Mouse (Mus musculus): Measurements from ENCODE around the gene Cog7. TPM values are rescaled to one million over a fixed set of nuclear protein-coding genes. Genes with fewer than 3 reads are reported as not detected.
A peak's percentile ranks its signal among the peaks of the same experiment; 100 is the strongest.

The Cog7 gene
- polyA plus RNA-seq, 1 experiment from 2014 or later: 23.0 TPM

DNA sequence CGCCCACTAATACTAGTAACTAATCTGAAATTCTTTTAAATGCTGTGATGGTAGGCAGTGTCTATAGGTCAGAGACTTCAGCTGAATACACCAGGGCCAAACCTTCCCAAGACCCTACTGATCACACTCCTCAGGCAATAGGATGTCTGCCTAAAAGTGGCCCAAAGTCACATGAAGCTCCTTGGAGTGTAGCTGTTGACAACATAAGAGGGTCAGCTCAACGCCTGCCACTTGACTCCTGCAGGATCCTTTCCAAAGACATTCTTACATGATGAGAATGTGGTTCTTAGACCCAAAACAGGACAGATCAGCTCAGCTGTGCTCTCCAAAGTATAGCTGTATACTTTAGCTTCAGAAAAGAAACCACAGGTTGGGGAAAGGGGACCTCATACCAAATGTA is 39.1 kb downstream of the Cog7 start:
- Histone ChIP-seq H3K9me3 (no peaks in the 10 kb centered on the region), H3K27ac (replicated peaks) (no peak overlapping the region), H3K4me3 (no peak overlapping the region), H3K36me3 (replicated peaks) (peaks cover 25% of the 10 kb centered on the region), H3K4me1 (0 out of 2 replicates have a peak, but pooled peaks cover 3% of the 10 kb centered on the region), H3K27me3 (replicated peaks; ENCODE audit: low read depth, poor library complexity, severe bottlenecking) (no peaks in the 10 kb centered on the region)
- no peak for DNase-seq (ENCODE audit: low spot score)
- 94% methylated on average over 2 of the region's 2 CpGs for WGBS

DNA sequence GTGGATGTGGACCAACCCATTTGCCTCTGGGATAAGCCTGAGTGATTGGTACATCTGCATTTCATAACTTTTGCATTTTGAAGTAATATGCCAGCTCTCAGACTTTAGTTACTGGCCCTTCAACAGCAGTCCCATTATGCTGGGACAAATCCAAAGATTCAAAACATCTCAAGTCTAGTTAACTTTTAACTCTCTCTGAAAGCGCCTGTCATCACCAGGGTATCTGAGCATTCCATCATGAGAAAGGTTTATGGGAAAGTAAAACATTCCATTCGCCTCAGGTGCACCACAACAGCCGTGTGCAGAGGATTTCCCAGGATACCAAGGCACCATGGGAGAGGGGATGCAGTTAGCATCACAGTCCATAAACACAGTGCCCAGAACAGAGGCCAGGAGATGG is 39.9 kb downstream of the Cog7 start:
- Histone ChIP-seq H3K9me3 (no peaks in the 10 kb centered on the region), H3K4me1 (0 out of 2 replicates have a peak, but pooled peaks cover 3% of the 10 kb centered on the region), H3K36me3 (replicated peaks) (peaks cover 30% of the 10 kb centered on the region), H3K4me3 (no peak overlapping the region), H3K27me3 (replicated peaks; ENCODE audit: low read depth, poor library complexity, severe bottlenecking) (no peaks in the 10 kb centered on the region), H3K27ac (replicated peaks) (no peak overlapping the region)
- WGBS: 89% methylated on average over 3 of the region's 3 CpGs
- no peak for DNase-seq (ENCODE audit: low spot score)

DNA sequence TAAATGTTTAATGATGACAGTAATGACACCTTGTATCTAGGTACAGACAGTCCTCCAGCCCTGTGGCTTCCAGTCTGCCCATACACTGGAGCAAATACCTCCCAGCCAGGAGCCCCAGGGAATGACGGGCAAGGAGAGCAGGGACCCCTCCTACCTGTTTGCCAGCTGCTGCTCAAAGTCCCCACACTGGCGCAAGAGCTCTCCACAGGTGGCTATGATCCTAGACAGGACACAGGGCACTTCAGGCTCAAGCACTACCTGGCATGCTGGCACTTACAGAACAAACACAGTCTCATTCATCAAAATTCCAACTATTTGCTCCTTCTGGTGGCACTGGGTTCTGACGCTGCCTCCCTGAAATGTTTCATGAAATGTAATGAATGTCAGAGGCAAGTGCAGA is 40.5 kb downstream of the Cog7 start:
- WGBS: 90% methylated on average over 3 of the region's 3 CpGs
- no peak for DNase-seq (ENCODE audit: low spot score)
- no peaks in the 10 kb centered on the region for H3K27me3 ChIP-seq (replicated peaks; ENCODE audit: low read depth, poor library complexity, severe bottlenecking)
- 0 out of 2 replicates have a peak, but pooled peaks cover 3% of the 10 kb centered on the region for H3K4me1 ChIP-seq
- H3K9me3 ChIP-seq: no peaks in the 10 kb centered on the region
- no peak overlapping the region for H3K27ac ChIP-seq (replicated peaks)
- H3K36me3 ChIP-seq (replicated peaks): peaks cover 33% of the 10 kb centered on the region
- H3K4me3 ChIP-seq: no peak overlapping the region

DNA sequence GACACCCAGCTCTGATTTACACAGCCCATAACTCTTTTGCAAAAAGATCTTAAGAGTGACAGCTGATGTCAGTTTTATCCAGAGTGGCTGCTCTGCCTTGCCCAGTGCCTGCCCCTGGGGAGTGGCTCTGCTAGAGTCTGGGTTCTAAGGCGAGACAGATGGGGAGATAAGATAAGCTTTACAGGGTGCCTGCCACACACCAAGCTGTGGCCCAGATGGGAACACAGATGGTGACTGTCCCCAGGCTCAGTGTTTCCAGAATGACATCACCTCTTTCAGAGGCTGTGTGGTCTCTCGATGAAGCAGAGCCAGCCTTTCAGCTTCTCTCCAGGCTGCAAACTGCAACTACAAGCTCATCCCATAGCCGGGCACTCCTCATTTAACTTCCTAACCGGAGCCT is 41.8 kb downstream of the Cog7 start:
- DNase-seq (ENCODE audit: low spot score): peak; percentile 15
- no peak overlapping the region for H3K27ac ChIP-seq (replicated peaks)
- 64% methylated on average over 4 of the region's 4 CpGs for WGBS

DNA sequence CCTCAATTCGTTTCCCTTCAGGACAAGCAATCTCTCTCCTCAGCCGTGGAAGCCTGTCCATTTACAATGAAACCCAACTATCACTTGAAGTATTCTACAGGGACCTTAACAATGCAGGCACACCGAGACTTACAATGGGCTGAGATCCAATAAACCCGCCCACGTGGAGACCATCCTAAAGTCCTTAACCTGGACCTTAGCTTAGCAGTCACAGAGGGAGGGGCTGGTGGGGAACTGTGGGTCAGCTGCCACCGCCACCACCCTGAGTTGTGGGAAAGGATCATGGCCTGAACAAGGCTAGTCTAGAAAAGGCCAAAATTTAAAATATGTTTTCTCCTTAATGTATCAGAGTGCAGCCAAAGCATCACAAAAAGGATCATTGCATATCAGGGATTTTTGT is 42.3 kb downstream of the Cog7 start:
- Histone ChIP-seq H3K4me1 (0 out of 2 replicates have a peak, but pooled peaks cover 3% of the 10 kb centered on the region), H3K27me3 (replicated peaks; ENCODE audit: low read depth, poor library complexity, severe bottlenecking) (no peaks in the 10 kb centered on the region), H3K27ac (replicated peaks) (no peak overlapping the region), H3K4me3 (no peak overlapping the region), H3K36me3 (replicated peaks) (peaks cover 42% of the 10 kb centered on the region), H3K9me3 (no peaks in the 10 kb centered on the region)
- DNase-seq (ENCODE audit: low spot score): no peak
- 77% methylated on average over 6 of the region's 6 CpGs for WGBS

More for the DNA sequence above, 41.8 kb downstream of the Cog7 start:
- no peak overlapping the region for H3K4me3 ChIP-seq
- H3K9me3 ChIP-seq: no peaks in the 10 kb centered on the region
- peaks cover 41% of the 10 kb centered on the region for H3K36me3 ChIP-seq (replicated peaks)
- H3K27me3 ChIP-seq (replicated peaks; ENCODE audit: low read depth, poor library complexity, severe bottlenecking): no peaks in the 10 kb centered on the region
- 0 out of 2 replicates have a peak, but pooled peaks cover 3% of the 10 kb centered on the region for H3K4me1 ChIP-seq

DNA sequence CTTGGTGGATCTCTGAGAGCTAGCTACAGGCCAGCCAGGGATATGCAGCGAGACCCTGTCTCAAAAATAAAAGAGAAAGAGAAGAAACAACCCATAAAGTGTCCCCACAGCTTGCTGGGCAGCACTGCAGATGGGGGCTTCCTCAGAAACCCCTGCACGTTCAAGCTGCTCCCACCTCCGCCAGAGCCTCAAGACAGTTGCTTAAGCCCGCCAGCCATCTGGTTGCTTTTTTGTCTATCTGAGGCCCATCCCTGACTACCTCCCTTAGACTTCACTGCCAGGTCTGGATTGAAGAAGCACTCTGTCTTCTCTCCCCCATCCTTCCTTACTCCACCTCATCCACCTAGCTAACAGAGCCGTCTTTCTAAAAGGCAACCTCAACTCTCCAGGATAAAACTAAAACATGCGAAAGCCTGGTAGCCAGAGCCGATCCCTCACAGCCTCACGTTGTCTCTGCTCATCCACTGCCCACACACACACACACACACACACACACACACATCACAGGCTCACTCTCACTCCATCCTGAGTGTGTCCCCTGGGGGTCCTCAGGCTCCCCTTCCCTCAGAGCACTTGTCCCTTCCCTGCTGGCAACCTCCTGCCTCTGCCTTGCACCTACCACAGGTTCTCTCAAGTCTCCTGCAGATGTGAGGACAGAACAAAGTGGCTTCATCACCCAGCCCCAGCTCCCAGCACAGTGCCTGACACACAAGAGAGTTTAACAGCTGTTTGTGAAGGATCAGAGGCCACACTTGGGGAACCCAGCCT is 43.2 kb downstream of the Cog7 start:
- 0 out of 2 replicates have a peak, but pooled peaks cover 3% of the 10 kb centered on the region for H3K4me1 ChIP-seq
- WGBS: 81% methylated on average over 8 of the region's 8 CpGs
- no peak overlapping the region for H3K4me3 ChIP-seq
- peaks cover 32% of the 10 kb centered on the region for H3K36me3 ChIP-seq (replicated peaks)
- no peak for DNase-seq (ENCODE audit: low spot score)
- no peaks in the 10 kb centered on the region for H3K9me3 ChIP-seq
- no peaks in the 10 kb centered on the region for H3K27me3 ChIP-seq (replicated peaks; ENCODE audit: low read depth, poor library complexity, severe bottlenecking)
- H3K27ac ChIP-seq (replicated peaks): no peak overlapping the region

DNA sequence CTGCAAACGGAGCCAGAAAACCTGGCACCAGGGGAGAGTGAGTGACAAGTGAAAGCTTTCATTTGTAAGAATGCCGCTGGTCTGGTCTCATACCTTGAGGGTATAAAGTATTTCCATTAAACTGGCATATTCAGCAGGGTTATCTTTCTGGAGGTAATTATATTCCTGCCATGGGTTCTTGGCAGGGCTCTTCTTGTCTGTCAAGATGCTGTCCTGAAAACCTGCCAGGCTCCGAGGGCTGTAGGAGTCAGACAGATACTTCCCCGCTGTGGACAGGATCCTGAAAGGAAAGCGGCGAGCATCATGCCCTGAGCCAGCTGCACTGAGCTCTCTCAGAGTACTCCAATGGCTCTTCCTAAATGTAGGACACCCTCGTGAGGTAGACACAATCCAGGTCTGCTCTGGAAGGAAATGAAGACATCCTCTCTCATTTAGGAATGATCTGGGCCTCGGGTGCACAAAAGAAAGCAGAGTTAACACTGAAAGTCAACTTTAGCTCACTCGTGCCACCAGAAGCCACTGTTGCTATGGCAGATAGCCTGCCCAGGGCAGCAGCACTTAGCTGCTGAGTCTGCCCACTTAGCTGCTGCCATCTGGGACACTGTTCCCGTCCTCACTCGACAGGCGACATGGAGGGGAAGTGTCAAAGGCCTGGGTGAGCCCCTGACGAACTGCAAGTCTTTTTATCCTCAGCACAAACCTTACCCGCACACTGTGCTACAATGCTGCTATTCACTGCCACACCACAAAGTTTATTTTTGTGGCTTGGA is 44.5 kb downstream of the Cog7 start:
- WGBS: 73% methylated on average over 14 of the region's 14 CpGs
- Histone ChIP-seq H3K36me3 (replicated peaks) (peaks cover 25% of the 10 kb centered on the region), H3K4me3 (no peak overlapping the region), H3K27me3 (replicated peaks; ENCODE audit: low read depth, poor library complexity, severe bottlenecking) (no peaks in the 10 kb centered on the region), H3K9me3 (no peaks in the 10 kb centered on the region), H3K27ac (replicated peaks) (0 out of 2 replicates have a peak overlapping the region, but pooled peaks have one; percentile 8), H3K4me1 (0 out of 2 replicates have a peak, but pooled peaks cover 3% of the 10 kb centered on the region)
- no peak for DNase-seq (ENCODE audit: low spot score)

DNA sequence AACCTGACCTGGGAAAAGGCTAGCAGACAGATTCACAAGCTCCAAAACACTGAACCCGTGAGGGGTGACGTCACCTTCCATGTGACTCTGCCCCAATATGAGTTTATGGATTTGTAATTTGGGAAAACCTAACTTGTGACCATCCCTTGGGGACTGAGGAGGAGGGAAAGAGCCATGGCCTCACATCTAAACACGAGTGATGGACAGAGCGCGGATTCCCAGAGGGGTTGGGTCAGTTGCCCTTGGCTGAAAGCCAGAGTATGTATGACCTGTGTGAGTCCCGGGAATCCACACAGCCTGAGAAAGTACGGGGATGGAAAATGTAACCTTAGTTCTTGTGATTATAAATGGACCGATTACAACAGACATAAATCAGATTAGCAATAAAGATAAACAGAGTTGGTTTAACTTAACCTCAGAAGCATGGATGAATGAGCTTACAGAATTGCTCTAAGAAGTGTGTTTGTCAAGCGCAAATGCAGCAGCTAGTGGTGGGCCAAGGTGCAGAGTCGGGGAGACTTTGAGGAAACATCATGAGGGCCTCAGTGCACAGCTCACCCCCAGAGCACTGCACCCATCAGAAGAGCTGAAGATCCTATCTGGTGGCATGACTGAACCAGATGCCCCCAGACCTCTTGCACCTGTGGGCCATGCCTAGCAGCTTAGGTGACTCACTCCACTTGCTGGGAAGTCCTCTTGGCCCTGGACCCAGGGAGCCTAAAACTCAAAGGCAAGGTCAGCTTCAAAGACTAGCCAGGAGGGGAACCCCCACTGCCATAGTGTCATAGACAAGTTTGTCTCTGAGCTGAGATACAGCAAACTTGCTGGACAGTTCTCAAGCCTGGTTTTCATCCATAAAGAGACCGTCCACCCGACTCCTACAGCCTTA is 45.4 kb downstream of the Cog7 start:
- H3K9me3 ChIP-seq: no peaks in the 10 kb centered on the region
- WGBS: 82% methylated on average over 12 of the region's 12 CpGs
- H3K27ac ChIP-seq (replicated peaks): no peak overlapping the region
- no peak overlapping the region for H3K4me3 ChIP-seq
- H3K36me3 ChIP-seq (replicated peaks): peaks cover 25% of the 10 kb centered on the region
- DNase-seq (ENCODE audit: low spot score): no peak
- H3K4me1 ChIP-seq: 0 out of 2 replicates have a peak, but pooled peaks cover 3% of the 10 kb centered on the region
- H3K27me3 ChIP-seq (replicated peaks; ENCODE audit: low read depth, poor library complexity, severe bottlenecking): no peaks in the 10 kb centered on the region

DNA sequence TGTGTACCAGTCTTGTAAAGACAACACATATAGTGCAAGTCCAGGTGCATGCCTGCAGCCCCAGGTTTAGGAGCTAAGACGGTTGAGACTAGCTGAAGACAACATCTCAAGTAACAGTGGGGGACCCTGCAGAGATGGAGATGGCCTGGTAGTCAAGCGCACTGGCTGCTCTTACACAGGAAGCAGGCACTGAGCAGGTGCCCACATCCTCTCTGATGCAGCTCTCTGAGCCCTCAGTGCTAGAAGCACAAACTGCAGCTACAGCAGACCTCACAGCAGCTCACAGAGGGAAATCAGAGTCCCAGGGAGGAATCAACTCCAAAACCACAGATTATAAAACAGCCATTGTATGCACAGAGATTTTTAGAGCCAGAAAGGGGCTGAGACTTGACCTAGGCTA is 47.2 kb downstream of the Cog7 start:
- Histone ChIP-seq H3K4me3 (no peak overlapping the region), H3K36me3 (replicated peaks) (peaks cover 36% of the 10 kb centered on the region), H3K27ac (replicated peaks) (no peak overlapping the region), H3K9me3 (no peaks in the 10 kb centered on the region), H3K4me1 (no peaks in the 10 kb centered on the region), H3K27me3 (replicated peaks; ENCODE audit: low read depth, poor library complexity, severe bottlenecking) (no peaks in the 10 kb centered on the region)
- 85% methylated on average over 2 of the region's 2 CpGs for WGBS
- DNase-seq (ENCODE audit: low spot score): no peak

DNA sequence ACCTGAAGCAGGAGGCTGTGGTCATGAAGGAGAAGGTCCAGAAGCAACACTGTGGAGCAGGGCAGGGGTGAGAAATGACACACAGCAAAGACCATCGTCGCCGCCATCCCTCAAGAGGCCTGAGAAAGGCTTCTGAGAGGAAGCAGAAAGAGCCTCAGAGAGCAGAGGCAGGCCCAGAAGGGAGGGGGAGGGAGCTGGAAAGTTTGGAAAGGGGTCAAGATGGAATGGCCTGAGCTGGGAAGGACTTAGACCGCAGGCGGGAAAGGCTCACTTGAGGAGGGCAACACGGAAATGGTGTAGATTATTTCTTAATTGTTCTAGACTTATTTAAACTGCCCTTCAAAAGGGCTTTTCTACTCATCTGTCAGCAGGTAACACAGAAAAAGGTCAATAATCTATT is 47.8 kb downstream of the Cog7 start:
- WGBS: 82% methylated on average over 6 of the region's 6 CpGs
- Histone ChIP-seq H3K4me3 (no peak overlapping the region), H3K36me3 (replicated peaks) (peaks cover 42% of the 10 kb centered on the region), H3K4me1 (no peaks in the 10 kb centered on the region), H3K27me3 (replicated peaks; ENCODE audit: low read depth, poor library complexity, severe bottlenecking) (no peaks in the 10 kb centered on the region), H3K9me3 (no peaks in the 10 kb centered on the region), H3K27ac (replicated peaks) (no peak overlapping the region)
- no peak for DNase-seq (ENCODE audit: low spot score)

DNA sequence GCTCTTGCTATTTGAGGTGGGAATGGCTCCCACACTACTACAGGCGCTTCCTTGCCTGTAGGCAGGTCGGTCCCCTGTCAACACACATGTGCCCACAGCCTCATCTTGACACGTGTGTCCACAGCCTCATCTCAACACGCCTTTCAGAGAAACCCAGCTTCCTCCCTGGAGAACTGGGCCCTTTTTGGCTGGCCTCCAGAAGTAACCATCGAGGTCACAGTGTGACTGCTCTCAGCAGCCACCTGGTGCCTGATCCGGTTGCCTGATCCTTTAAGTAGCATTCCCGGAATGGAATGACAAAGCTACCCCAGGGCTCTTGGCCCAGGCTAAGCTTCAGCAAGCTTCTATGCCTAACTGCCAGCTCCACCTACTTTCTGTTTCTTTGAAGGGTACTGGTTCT is 50.3 kb downstream of the Cog7 start:
- H3K36me3 ChIP-seq (replicated peaks): peaks cover 50% of the 10 kb centered on the region
- H3K4me3 ChIP-seq: no peak overlapping the region
- H3K27ac ChIP-seq (replicated peaks): no peak overlapping the region
- no peaks in the 10 kb centered on the region for H3K4me1 ChIP-seq
- no peaks in the 10 kb centered on the region for H3K9me3 ChIP-seq
- no peaks in the 10 kb centered on the region for H3K27me3 ChIP-seq (replicated peaks; ENCODE audit: low read depth, poor library complexity, severe bottlenecking)
- no peak for DNase-seq (ENCODE audit: low spot score)
- WGBS: 49% methylated on average over 7 of the region's 7 CpGs

DNA sequence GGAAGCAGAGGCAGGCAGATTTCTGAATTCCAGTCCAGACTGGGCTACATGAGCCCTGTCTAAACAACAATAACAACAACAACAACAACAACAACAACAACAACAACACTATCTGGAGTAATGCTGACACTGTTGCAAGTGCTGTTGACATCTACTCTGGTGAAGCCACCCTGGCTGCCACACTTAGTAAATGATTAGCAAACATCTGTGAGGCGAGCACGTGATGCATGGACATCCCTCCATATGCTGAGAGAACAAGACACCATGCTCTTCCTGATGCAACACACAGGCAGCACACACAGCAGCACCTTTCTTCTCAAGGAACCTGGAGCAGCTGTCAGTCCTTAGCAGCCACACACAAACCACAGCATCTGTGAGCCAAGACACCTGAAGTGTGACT is 53.6 kb downstream of the Cog7 start:
- Histone ChIP-seq H3K4me3 (no peak overlapping the region), H3K9me3 (no peaks in the 10 kb centered on the region), H3K27me3 (replicated peaks; ENCODE audit: low read depth, poor library complexity, severe bottlenecking) (no peaks in the 10 kb centered on the region), H3K4me1 (no peaks in the 10 kb centered on the region), H3K27ac (replicated peaks) (no peak overlapping the region), H3K36me3 (replicated peaks) (peaks cover 69% of the 10 kb centered on the region)
- 94% methylated on average over 2 of the region's 2 CpGs for WGBS
- no peak for DNase-seq (ENCODE audit: low spot score)

All from embryonic facial prominence, embryonic 10.5 days (tissue).